29 mouse cellular contexts compared by ENCODE assay signal in genomic region chr11:89356479-89356878, GRCm38 (mm10). TPM values are rescaled to one million over a fixed set of nuclear protein-coding genes. Genes with fewer than 3 reads are reported as not detected.
DNase-seq lines count a peak whose midpoint lies in the region; ATAC-seq and TF ChIP-seq lines count a peak whose summit lies in the region.
"Had no signal": no experiment of that assay in that cellular context is flagged by ENCODE, and none has a peak within 500 bp of the region (broad histone marks: within the 10 kb centered on the region; RNA-seq: fewer than 3 reads in every experiment).

No protein-coding gene starts in this region.

- DNase-seq in forebrain, embryonic 10.5 days (ENCODE audit: extremely low spot score, low spot score), result no peak
- DNase-seq in lung, postnatal 0 days (ENCODE audit: low spot score), result no peak
- no peak for DNase-seq in lung, postnatal 4 days
- peak; percentile 42 for DNase-seq in Muller cell, postnatal 12 days (ENCODE audit: inconsistent ontology term)
- no peak for DNase-seq in thymus, postnatal 36 days
- DNase-seq: adrenal gland, adult 8-10 months; adrenal gland, postnatal 25 days; cerebellum, adult 11-12 months; cerebellum, adult 8-10 months; cerebellum, postnatal 36 days; embryo, embryonic 11 days; forebrain, postnatal 0 days; gastrocnemius, adult 2 months; gastrocnemius, postnatal 14 days; heart, adult 18-20 months; heart, postnatal 14 days; heart, postnatal 4 days had no signal

- H3K36me3 ChIP-seq in forebrain, embryonic 10.5 days (replicated peaks), result no peaks in the 10 kb centered on the region
- H3K36me3 ChIP-seq in forebrain, embryonic 13.5 days (ENCODE audit: poor library complexity, severe bottlenecking), result no peaks in the 10 kb centered on the region
- no peaks in the 10 kb centered on the region for H3K36me3 ChIP-seq in lung, postnatal 0 days (ENCODE audit: insufficient read depth, low read length)
- H3K36me3 ChIP-seq: embryonic facial prominence, embryonic 10.5 days; embryonic facial prominence, embryonic 13.5 days; heart, embryonic 10.5 days; heart, embryonic 13.5 days had no signal

- 82% methylated on average over 2 of the region's 2 CpGs for WGBS in forebrain, embryonic 10.5 days
- WGBS in forebrain, embryonic 13.5 days, result 74% methylated on average over 2 of the region's 2 CpGs
- 44% methylated on average over 2 of the region's 2 CpGs for WGBS in lung, postnatal 0 days

- no peaks in the 10 kb centered on the region for H3K27me3 ChIP-seq in forebrain, embryonic 10.5 days (ENCODE audit: poor library complexity, severe bottlenecking)
- H3K27me3 ChIP-seq in forebrain, embryonic 13.5 days, result no peaks in the 10 kb centered on the region
- H3K27me3 ChIP-seq in lung, postnatal 0 days (replicated peaks; ENCODE audit: insufficient read depth, low read length), result no peaks in the 10 kb centered on the region
- H3K27me3 ChIP-seq: embryonic facial prominence, embryonic 13.5 days; heart, embryonic 13.5 days; Patski had no signal

- ATAC-seq in forebrain, embryonic 13.5 days, result no peak
- ATAC-seq in lung, postnatal 0 days, result peak; percentile 67
- ATAC-seq: activated CD4-positive, CD25-positive, alpha-beta regulatory T cell, adult 4 months; forebrain, embryonic 14.5 days; forebrain, postnatal 0 days; hindbrain, postnatal 0 days; inflammation-experienced regulatory T-cells, adult 6 months; Patski had no signal

- H3K27ac ChIP-seq in forebrain, embryonic 10.5 days, result 0 out of 2 replicates have a peak overlapping the region, but pooled peaks have one; percentile 56
- no peak overlapping the region for H3K27ac ChIP-seq in forebrain, embryonic 13.5 days
- H3K27ac ChIP-seq in lung, postnatal 0 days (ENCODE audit: low read length), result no peak overlapping the region
- H3K27ac ChIP-seq: embryonic facial prominence, embryonic 10.5 days; embryonic facial prominence, embryonic 13.5 days; gastrocnemius, adult 2 months; heart, embryonic 13.5 days; hindbrain, embryonic 14.5 days; hindbrain, postnatal 0 days had no signal

- H3K4me2 ChIP-seq in forebrain, embryonic 13.5 days, result no peak overlapping the region
- no peak overlapping the region for H3K4me2 ChIP-seq in lung, postnatal 0 days (replicated peaks; ENCODE audit: low read depth, low read length)
- H3K4me2 ChIP-seq: embryonic facial prominence, embryonic 13.5 days; heart, embryonic 13.5 days; hindbrain, embryonic 14.5 days had no signal

- TF ChIP-seq CTCF in lung, postnatal 0 days (IDR thresholded peaks at IDR 0.05), result no peak

- H3K9ac ChIP-seq in forebrain, embryonic 13.5 days, result no peak overlapping the region
- H3K9ac ChIP-seq in lung, postnatal 0 days (replicated peaks; ENCODE audit: low read depth), result no peak overlapping the region
- H3K9ac ChIP-seq: embryonic facial prominence, embryonic 13.5 days; forebrain, postnatal 0 days; hindbrain, embryonic 14.5 days had no signal

- peaks cover 28% of the 10 kb centered on the region for H3K4me1 ChIP-seq in forebrain, embryonic 10.5 days
- peaks cover 14% of the 10 kb centered on the region for H3K4me1 ChIP-seq in forebrain, embryonic 13.5 days
- H3K4me1 ChIP-seq in lung, postnatal 0 days (ENCODE audit: insufficient read depth, low read depth, low read length), result no peaks in the 10 kb centered on the region

- TF ChIP-seq EP300 in lung, postnatal 0 days (IDR thresholded peaks at IDR 0.05), result peak; percentile 83

- H3K9me3 ChIP-seq in forebrain, embryonic 10.5 days, result no peaks in the 10 kb centered on the region
- no peaks in the 10 kb centered on the region for H3K9me3 ChIP-seq in forebrain, embryonic 13.5 days (replicated peaks)
- H3K9me3 ChIP-seq in lung, postnatal 0 days (ENCODE audit: low read length), result no peaks in the 10 kb centered on the region
- H3K9me3 ChIP-seq: embryonic facial prominence, embryonic 10.5 days; embryonic facial prominence, embryonic 13.5 days; heart, embryonic 10.5 days; heart, embryonic 13.5 days had no signal

- H3K4me3 ChIP-seq in forebrain, embryonic 10.5 days, result no peak overlapping the region
- no peak overlapping the region for H3K4me3 ChIP-seq in forebrain, embryonic 13.5 days
- H3K4me3 ChIP-seq in lung, postnatal 0 days (ENCODE audit: low read depth, low read length), result no peak overlapping the region
- H3K4me3 ChIP-seq: embryonic facial prominence, embryonic 10.5 days; embryonic facial prominence, embryonic 13.5 days; erythroblast, embryonic 14.5 days; gastrocnemius, adult 2 months; heart, embryonic 10.5 days; heart, embryonic 13.5 days had no signal

RNA-seq across cellular contexts. Expression of gene Nog, which starts 54.3 kb away (rescaled TPM):
- 3.5 and 3.6 TPM in 2 replicates for polyA plus RNA-seq in forebrain, embryonic 10.5 days (2016; fragmentation: Nextera tagmentation; extraction: Ambion mirVana)
- 2.6 and 3.3 TPM in 2 replicates for polyA plus RNA-seq in forebrain, embryonic 13.5 days (2015; fragmentation: Nextera tagmentation; extraction: Ambion mirVana)
- polyA plus RNA-seq in lung, postnatal 0 days (2015; fragmentation: Nextera tagmentation; extraction: Ambion mirVana), result 0.86 and 0.95 TPM in 2 replicates
- polyA plus RNA-seq: activated CD4-positive, CD25-positive, alpha-beta regulatory T cell, adult 4 months; erythroblast, embryonic 14.5 days; inflammation-experienced regulatory T-cells, adult 6 months had no signal
